Mouse (Mus musculus) heart, embryonic 14.5 days (tissue): ENCODE data around the gene Pth2. TPM values are rescaled to one million over a fixed set of nuclear protein-coding genes. Genes with fewer than 3 reads are reported as not detected.

Experiments
- ATAC-seq: fragments of 200-750 bp; cut with Nextera tagmentation; 2 replicates; pipeline ENCODE4 v1.8.0; 2017; ENCODE audit warnings: low read depth, moderate TSS enrichment; ENCODE audit not compliant: insufficient number of reproducible peaks, insufficient read depth, low FRiP score
- H3K27ac ChIP-seq, 2 experiments: fragments of 200-500 bp in 1 of 2; fragments of 300-500 bp in 1 of 2; sonication (generic) in 1 of 2; replicated peaks in 1 of 2; 2 replicates each; pipeline ENCODE4 v1.5.1; 2012 to 2014; ENCODE audit warnings: low read depth in 2 of 2, low read length in 2 of 2, control low read depth in 1 of 2, mild to moderate bottlenecking in 1 of 2, mixed read lengths in 1 of 2; ENCODE audit not compliant: control insufficient read depth in 1 of 2, insufficient read depth in 1 of 2
- H3K27me3 ChIP-seq: fragments of 300-500 bp; sonication (generic); 2 replicates; pipeline ENCODE4 v1.6.1; 2014; ENCODE audit warnings: mild to moderate bottlenecking, low read length, control low read depth; ENCODE audit not compliant: control insufficient read depth, insufficient read depth
- H3K36me3 ChIP-seq: fragments of 300-500 bp; sonication (generic); 2 replicates; pipeline ENCODE4 v1.6.1; 2014; ENCODE audit warnings: mild to moderate bottlenecking, control low read depth, low read length, mixed read lengths; ENCODE audit not compliant: control insufficient read depth, insufficient read depth
- H3K4me1 ChIP-seq, 2 experiments: fragments of 200-500 bp in 1 of 2; fragments of 300-500 bp in 1 of 2; sonication (generic) in 1 of 2; 2 replicates each; pipeline ENCODE4 v1.6.1; 2012 to 2014; ENCODE audit warnings: low read length in 2 of 2, control low read depth in 1 of 2, mixed read lengths in 1 of 2; ENCODE audit not compliant: control insufficient read depth in 2 of 2, insufficient read depth in 2 of 2
- H3K4me2 ChIP-seq: fragments of 300-500 bp; sonication (generic); 2 replicates; pipeline ENCODE4 v1.6.1; 2014; ENCODE audit warnings: mild to moderate bottlenecking, low read length
- H3K4me3 ChIP-seq, 2 experiments: fragments of 200-500 bp in 1 of 2; fragments of 300-500 bp in 1 of 2; sonication (generic) in 1 of 2; 2 replicates each; pipeline ENCODE4 v1.5.1; 2012 to 2014; ENCODE audit warnings: low read length in 2 of 2, mild to moderate bottlenecking in 2 of 2, control low read depth in 1 of 2, low read depth in 1 of 2, moderate library complexity in 1 of 2; ENCODE audit not compliant: control insufficient read depth in 1 of 2, insufficient read depth in 1 of 2
- H3K9ac ChIP-seq: fragments of 300-500 bp; sonication (generic); 2 replicates; pipeline ENCODE4 v1.6.1; 2014; ENCODE audit warnings: mild to moderate bottlenecking, low read length
- H3K9me3 ChIP-seq: fragments of 300-500 bp; sonication (generic); 2 replicates; pipeline ENCODE4 v1.6.1; 2016; ENCODE audit warnings: low read length, control low read depth; ENCODE audit not compliant: control insufficient read depth
- whole genome bisulfite sequencing: fragments of 180-500 bp; shearing (Covaris S2); extraction: QIAGEN DNeasy Blood & Tissue Kit; methylation state at CpG from one replicate; pipeline ENCODE4 v1.1.7; 2014; 5-methylcytosine and 5-hydroxymethylcytosine counted together
- polyA plus RNA-seq: library from polyadenylated mRNA; unstranded; fragments of >200 nt; fragmentation: Nextera tagmentation; extraction: Ambion mirVana; gene quantifications from 2 replicates; pipeline ENCODE4 v1.2.1, GENCODE M21; 2014

The Pth2 gene
- polyA plus RNA-seq, 1 experiment from 2014 or later = 0.61 TPM

DNA sequence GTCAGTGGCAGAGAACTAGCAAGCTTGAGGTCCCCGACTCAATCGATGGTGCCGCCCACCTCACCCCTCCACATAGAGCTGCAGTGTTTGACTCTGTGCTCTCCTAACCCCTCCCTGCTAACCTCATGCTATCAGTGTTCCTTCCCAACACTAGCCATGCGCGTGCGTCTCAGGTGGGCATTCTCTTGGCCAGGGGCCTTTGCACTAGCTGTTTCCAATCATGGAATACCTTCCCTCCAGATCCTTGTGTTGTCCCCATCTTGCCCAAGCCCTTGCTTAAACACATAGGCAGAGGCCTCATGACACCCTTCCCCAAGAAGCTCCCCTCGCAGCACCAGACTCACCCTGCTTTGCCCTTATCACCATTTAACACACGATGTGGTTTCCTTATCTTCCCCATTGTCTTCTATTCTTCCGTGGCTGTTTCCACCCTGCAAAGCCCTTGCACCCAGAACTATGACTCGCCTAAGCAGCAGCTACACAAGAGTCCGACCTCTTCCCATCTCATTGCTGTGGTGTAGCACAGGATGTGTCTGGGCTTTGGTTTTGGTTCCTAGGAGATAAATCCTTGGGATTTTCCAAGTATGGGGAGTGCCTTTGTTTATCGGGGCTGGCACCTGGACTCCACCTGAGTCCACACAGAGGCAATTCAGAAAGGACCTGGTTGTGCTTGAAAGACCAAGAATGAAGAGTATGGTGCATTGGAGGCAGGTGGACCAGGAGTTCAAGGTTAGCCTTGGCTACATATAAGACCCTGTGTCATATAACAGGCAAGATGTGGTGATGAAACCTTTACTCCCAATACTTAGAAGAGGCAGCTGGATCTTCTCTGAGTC, 43.4 kb upstream of the Pth2 start:
- H3K27me3 ChIP-seq = peaks cover 6% of the 10 kb centered on the region; the same call in 1 of the 2 replicates
- H3K9ac ChIP-seq = no peak overlapping the region
- WGBS = 61% methylated on average over 12 of the region's 12 CpGs
- no peak overlapping the region for H3K4me2 ChIP-seq
- no peak overlapping the region for H3K4me3 ChIP-seq
- H3K4me1 ChIP-seq = peaks cover 0 to 5% of the 10 kb centered on the region in 2 experiments; a peak in 2 of 4 replicates
- H3K36me3 ChIP-seq = peaks cover 6% of the 10 kb centered on the region
- no peaks in the 10 kb centered on the region for H3K9me3 ChIP-seq
- no peak for ATAC-seq
- no peak overlapping the region for H3K27ac ChIP-seq

DNA sequence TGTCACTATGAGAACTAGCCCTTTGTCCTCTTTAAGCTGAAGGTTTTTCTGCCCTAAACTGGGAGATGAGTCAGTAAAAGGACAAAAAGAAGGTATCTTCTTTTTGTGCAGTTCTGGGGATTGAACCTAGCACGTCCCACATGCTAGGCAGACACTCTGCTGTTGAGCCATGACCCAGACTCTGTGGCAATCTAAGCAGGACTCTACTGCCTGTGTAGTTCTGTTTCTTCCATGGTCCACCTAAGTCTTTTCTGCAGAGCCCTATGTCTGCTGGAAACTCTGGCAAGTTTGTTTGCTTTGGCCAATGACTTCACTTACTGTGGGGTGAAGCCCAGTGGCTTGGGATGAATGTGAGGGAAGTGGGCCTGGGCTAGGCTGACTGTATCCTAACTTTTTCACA, 42.4 kb upstream of the Pth2 start:
- ATAC-seq = no peak
- Histone ChIP-seq H3K27ac (no peak overlapping the region), H3K4me3 (no peak overlapping the region), H3K4me2 (no peak overlapping the region), H3K36me3 (peaks cover 16% of the 10 kb centered on the region), H3K9ac (no peak overlapping the region; the same call in 1 of the 2 replicates), H3K9me3 (no peaks in the 10 kb centered on the region), H3K27me3 (peaks cover 6% of the 10 kb centered on the region; the same call in 1 of the 2 replicates), H3K4me1 (peaks cover 0 to 5% of the 10 kb centered on the region in 2 experiments; a peak in 2 of 4 replicates)
- WGBS = 85% methylated on average over 1 of the region's 1 CpGs

DNA sequence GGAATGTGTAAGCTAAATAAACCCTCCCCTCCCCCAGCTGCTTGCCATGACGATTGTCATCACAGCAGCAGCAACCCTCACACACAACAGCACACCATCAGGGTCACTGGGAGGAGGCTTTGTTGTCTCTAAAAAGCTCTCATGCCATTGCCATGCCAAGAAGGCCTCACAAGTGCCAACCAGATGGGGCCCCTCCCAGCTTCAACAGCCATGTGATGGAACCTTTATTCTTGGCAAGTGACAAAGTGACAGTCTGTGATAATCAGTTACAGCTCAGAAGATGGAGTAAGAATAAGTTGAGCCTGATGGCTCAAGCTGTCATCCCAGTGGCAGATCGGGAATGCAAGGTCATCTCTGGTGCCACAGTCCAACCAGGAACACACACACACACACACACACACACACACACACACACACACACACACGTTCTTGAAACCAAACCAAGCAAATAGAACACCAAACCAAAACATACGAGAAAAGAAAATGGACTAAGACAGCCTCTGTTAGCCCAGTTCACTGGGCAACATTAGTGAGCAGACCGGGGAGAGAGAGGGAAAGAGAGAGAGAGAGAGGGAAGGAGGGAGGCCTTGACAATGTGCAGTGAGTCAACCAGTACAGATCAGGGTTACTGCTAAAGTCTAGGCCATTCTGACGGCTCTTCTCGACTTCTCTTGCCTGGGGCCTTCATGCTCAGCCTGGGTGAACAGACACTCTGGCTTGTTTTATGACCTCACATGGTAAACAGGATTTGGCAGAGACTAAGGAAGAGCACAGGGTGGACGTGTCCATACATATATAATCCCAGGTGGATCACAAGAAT, 40.7 kb upstream of the Pth2 start:
- Histone ChIP-seq H3K27ac (no peak overlapping the region), H3K4me2 (no peak overlapping the region)

DNA sequence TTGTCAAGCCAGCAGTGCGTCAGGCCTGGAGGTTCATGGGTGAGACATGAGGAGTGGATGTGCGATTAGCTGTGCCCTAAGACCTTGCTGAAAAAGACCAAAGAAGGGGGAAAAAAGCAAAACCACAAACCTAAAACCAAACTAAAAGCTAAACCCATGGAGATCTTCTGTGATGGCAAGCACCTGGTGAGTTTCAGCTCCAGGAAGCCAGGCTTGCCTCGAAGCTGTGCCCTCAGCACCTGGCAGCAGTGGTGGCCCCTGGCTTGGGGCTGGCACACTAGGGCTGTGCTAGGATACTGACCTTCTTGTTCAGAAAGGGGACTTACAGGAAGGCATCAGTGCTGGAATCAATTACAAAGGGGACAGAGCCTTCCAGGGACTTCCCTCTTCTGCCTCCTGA, 39.5 kb upstream of the Pth2 start:
- H3K36me3 ChIP-seq = peaks cover 44% of the 10 kb centered on the region
- H3K4me2 ChIP-seq = no peak overlapping the region
- 92% methylated on average over 3 of the region's 3 CpGs for WGBS
- H3K9me3 ChIP-seq = no peaks in the 10 kb centered on the region
- H3K27ac ChIP-seq = no peak overlapping the region
- H3K4me3 ChIP-seq = no peak overlapping the region
- H3K4me1 ChIP-seq = no peaks in the 10 kb centered on the region; a peak in 1 of 4 replicates
- no peak overlapping the region for H3K9ac ChIP-seq
- H3K27me3 ChIP-seq = no peaks in the 10 kb centered on the region
- no peak for ATAC-seq

More for the DNA sequence above, 40.7 kb upstream of the Pth2 start:
- 67% methylated on average over 8 of the region's 8 CpGs for WGBS
- Histone ChIP-seq H3K4me1 (peaks cover 0 to 5% of the 10 kb centered on the region in 2 experiments; a peak in 2 of 4 replicates), H3K27me3 (peaks cover 6% of the 10 kb centered on the region; the same call in 1 of the 2 replicates), H3K9me3 (no peaks in the 10 kb centered on the region), H3K4me3 (no peak overlapping the region), H3K36me3 (peaks cover 32% of the 10 kb centered on the region), H3K9ac (no peak overlapping the region)
- ATAC-seq = no peak

DNA sequence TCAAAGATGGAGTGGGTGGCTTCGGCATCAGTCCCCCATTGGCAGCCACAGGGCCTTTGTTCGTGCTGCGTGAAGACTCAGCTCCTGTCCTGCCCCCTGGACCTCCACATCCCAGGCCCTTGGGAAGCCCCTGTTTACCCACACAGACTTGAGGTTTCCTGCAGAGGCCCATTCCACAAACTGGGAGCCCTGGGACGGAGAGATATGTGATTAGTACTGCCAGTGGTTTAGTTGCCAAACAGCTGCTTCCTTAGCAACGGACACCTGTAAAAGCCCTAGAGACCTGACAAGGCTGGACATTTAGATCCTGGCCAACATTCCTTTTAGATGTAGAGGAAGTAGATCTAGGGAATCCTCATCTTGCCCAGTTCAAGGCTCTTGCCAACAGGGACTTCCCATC, 38.9 kb upstream of the Pth2 start:
- no peak overlapping the region for H3K9ac ChIP-seq
- H3K27ac ChIP-seq = no peak overlapping the region
- no peaks in the 10 kb centered on the region for H3K9me3 ChIP-seq
- 86% methylated on average over 5 of the region's 5 CpGs for WGBS
- no peak overlapping the region for H3K4me2 ChIP-seq
- ATAC-seq = no peak
- H3K36me3 ChIP-seq = peaks cover 45% of the 10 kb centered on the region
- H3K27me3 ChIP-seq = no peaks in the 10 kb centered on the region
- H3K4me3 ChIP-seq = no peak overlapping the region
- H3K4me1 ChIP-seq = no peaks in the 10 kb centered on the region; a peak in 1 of 4 replicates

DNA sequence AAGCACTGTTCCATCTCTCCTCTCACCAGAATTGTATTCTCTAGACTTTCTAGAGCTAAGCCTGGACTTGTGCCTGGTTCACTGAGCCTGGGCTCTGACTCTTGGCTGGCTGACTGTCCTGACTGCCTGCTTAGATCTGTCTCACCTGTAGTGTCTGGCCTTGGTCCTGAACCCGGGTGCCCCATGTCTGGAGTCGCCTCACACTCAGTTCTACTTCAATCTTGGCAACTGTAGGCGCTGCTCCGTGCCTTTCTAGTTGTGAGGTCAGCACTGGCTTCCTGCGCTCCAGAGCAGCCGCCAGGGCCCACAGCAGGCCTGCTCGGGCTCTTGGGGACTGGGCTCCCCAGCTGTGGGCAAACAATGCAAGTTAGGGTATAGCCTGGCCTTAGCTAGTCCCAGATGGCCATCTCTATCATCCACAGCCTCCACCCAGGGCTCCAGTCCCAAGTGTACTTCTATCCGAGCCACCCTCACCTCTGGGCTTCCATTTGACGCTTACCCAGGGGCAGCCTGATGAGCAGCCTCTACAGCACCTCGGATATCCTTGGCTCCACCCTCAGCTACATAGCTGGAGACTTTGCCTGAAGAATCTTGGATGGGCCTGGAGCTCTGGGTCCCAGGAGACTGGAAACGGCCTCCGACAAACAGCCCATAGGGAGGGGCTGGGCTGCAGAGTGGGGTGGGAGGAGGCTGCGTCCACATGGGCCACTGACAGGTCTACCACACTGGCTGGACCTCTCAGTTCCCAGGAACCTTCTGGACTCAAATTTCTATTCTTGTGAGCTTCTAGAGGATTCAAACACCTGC, 36.2 kb upstream of the Pth2 start:
- H3K27me3 ChIP-seq = no peaks in the 10 kb centered on the region
- no peak overlapping the region for H3K4me2 ChIP-seq
- H3K27ac ChIP-seq = no peak overlapping the region
- H3K4me3 ChIP-seq = no peak overlapping the region
- ATAC-seq = no peak
- H3K9me3 ChIP-seq = no peaks in the 10 kb centered on the region
- no peaks in the 10 kb centered on the region for H3K4me1 ChIP-seq
- peaks cover 59% of the 10 kb centered on the region for H3K36me3 ChIP-seq
- H3K9ac ChIP-seq = no peak overlapping the region
- 85% methylated on average over 13 of the region's 13 CpGs for WGBS

DNA sequence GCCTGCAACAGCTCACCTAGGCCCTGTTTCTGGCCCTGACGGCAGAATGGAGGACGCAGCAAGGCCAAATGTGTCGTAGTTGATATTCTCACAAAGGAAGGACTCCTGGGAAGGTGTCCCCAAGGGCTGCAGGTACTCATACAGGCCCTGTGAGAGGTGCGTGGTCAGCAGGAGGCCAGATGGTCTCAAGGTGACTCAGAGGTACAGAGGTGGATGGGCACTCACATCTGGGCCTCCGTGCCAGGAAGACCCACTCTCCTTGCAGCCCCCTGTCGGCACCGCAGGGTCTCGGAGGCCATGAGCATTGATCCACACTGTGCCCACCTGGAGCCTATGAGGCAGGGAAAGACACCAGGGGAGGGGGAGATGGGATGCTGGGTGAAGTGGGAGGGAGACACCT, 35.3 kb upstream of the Pth2 start:
- no peak overlapping the region for H3K4me3 ChIP-seq
- peaks cover 59% of the 10 kb centered on the region for H3K36me3 ChIP-seq
- H3K27me3 ChIP-seq = no peaks in the 10 kb centered on the region
- H3K4me2 ChIP-seq = no peak overlapping the region
- H3K4me1 ChIP-seq = no peaks in the 10 kb centered on the region
- H3K9me3 ChIP-seq = no peaks in the 10 kb centered on the region
- no peak overlapping the region for H3K9ac ChIP-seq
- WGBS = 90% methylated on average over 8 of the region's 8 CpGs
- ATAC-seq = no peak
- no peak overlapping the region for H3K27ac ChIP-seq
